Mouse (Mus musculus): ENCODE data around the gene Zfp811.

DNA sequence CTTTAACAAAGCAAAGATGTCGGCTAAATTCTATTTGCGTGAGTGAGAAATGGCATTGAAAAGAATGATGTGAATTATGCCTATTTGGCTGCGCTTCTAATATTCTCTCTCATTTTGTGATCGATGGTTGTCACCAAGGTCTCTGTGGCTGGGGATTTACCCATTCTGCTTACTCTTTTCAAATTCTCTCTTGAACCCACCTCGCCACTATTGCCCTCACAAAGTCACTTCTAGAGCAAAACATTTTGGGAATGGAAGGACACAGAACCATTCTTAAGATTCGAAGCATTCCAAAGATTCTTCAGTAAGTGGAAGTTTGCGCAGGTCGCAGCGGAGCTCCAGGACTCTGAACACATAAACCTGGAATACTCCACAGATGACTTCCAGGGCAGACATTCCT, 21.2 kb downstream of the Zfp811 start:
- TF ChIP-seq CTCF (IDR thresholded peaks at IDR 0.05; ENCODE audit: borderline replicate concordance, control insufficient read depth, extremely low read depth, insufficient read depth, low read length, poor library complexity) (no peak), POLR2A (IDR thresholded peaks at IDR 0.05; ENCODE audit: control insufficient read depth, extremely low read depth, insufficient read depth, low read length, poor library complexity) (no peak)
